Mouse (Mus musculus): ENCODE data around the gene Ralgapa2. TPM values are rescaled to one million over a fixed set of nuclear protein-coding genes. Genes with fewer than 3 reads are reported as not detected.

Gene Ralgapa2
- polyA plus RNA-seq, 1 experiment from 2014 or later, result 8.7 TPM

DNA sequence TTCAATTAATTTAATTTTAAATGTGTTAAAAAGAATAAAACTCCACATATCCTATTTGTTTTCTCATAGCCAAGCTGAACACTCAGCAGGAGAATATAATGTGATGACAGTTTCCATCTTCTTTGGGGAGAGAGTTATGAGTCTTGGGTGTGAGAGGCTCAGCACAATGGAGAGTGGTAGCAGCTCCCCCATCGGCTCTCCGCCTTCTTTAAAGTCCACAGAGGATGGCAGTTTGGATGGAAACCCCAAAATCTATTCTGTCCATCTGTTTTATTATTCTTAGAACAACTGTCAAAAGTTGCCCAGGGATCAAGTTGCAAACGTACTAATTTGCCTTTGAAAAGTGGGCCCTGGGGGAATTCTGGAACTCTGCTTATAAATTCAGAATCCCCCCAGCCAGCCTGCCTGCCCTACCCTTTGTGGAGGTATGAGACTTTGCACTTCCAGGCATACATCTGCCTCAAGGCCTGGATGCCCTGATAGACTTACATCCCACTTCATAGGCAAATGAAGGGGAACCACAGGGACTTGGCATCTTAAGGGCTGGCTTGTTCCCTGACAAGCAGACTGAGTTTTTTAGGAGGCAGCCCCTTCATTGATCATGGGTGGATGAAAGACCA lies 212.2 kb downstream of the Ralgapa2 start:
- ATAC-seq (ENCODE audit: insufficient read depth), result no peak
- Histone ChIP-seq H3K27ac (ENCODE audit: low read depth) (no peak overlapping the region), H3K9ac (no peak overlapping the region), H3K4me2 (no peak overlapping the region), H3K27me3 (ENCODE audit: insufficient read depth, low read length) (no peaks in the 10 kb centered on the region), H3K36me3 (ENCODE audit: insufficient read depth) (no peaks in the 10 kb centered on the region), H3K9me3 (ENCODE audit: low read depth, low read length) (no peaks in the 10 kb centered on the region), H3K4me3 (ENCODE audit: low read depth, low read length) (no peak overlapping the region), H3K4me1 (ENCODE audit: insufficient read depth) (no peaks in the 10 kb centered on the region)
- no peak for DNase-seq
- no peak for TF ChIP-seq CTCF (IDR thresholded peaks at IDR 0.05; ENCODE audit: low read depth)
- WGBS, result 67% methylated on average over 3 of the region's 3 CpGs

DNA sequence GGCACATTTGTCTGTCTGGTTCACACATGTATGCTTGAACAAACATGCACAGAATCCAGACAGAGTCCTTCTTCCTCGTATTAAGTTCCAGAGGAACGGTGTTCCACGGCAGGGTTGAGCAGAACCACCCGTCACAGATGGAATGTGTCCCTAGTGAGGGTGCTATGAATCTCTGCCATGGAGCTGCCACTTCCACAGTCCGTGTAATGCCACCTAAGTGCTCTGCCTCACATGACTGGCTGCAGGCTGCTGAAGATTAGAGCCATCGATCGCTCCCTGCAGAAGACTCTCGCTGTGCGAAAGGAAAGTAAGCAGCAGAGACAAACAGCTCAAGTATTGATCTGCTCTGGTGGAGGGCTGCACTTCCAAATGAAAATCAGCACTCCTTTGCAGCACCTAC lies 218.6 kb downstream of the Ralgapa2 start:
- H3K9ac ChIP-seq, result no peak overlapping the region
- H3K27me3 ChIP-seq (ENCODE audit: insufficient read depth, low read length), result no peaks in the 10 kb centered on the region
- ATAC-seq (ENCODE audit: insufficient read depth) (no peak), DNase-seq (no peak)
- TF ChIP-seq CTCF (IDR thresholded peaks at IDR 0.05; ENCODE audit: low read depth), result no peak
- H3K4me2 ChIP-seq, result no peak overlapping the region
- no peaks in the 10 kb centered on the region for H3K4me1 ChIP-seq (ENCODE audit: insufficient read depth)
- H3K4me3 ChIP-seq (ENCODE audit: low read depth, low read length), result no peak overlapping the region
- no peak overlapping the region for H3K27ac ChIP-seq (ENCODE audit: low read depth)
- WGBS, result 77% methylated on average over 9 of the region's 9 CpGs
- no peaks in the 10 kb centered on the region for H3K9me3 ChIP-seq (ENCODE audit: low read depth, low read length)
- H3K36me3 ChIP-seq (ENCODE audit: insufficient read depth), result no peaks in the 10 kb centered on the region

DNA sequence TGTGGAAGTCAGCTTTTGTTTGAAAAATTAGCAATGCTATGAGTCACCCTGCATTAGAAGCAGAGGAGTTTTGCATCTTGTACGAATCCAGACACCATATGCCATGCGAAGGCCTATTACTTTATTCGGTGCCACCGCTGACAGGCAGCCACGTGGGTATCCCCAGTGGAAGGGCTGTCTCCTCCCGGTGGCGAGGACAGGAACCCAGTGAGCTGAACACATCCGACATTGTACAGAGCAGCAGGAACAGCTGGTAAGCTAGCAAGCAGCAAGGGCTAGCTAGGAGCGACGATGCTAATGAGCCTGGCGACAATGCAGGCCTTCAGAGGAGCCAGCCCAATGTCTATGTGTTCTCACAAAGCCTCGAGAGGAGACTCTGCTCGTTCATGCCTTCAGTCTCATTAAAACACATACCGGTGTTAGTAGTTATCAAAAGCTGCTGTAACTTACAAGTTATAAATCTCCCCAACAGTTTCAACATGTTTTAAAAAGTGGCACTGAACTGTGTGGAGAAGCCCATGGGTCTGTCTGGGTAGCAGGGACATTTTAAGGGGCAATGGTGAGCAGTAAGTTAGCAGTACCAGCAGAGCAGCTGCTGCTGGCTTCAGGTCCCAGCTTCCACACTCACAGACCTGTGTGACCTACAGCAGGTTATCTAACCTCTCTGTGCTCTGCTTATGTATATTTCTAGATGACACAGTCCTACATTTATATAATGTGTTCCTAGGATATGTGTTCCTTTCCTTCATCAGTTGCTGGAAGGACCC lies 221.1 kb downstream of the Ralgapa2 start:
- Histone ChIP-seq H3K4me3 (ENCODE audit: low read depth, low read length) (no peak overlapping the region), H3K4me1 (ENCODE audit: insufficient read depth) (no peaks in the 10 kb centered on the region), H3K9ac (no peak overlapping the region), H3K27me3 (ENCODE audit: insufficient read depth, low read length) (no peaks in the 10 kb centered on the region), H3K27ac (ENCODE audit: low read depth) (no peak overlapping the region), H3K4me2 (no peak overlapping the region), H3K9me3 (ENCODE audit: low read depth, low read length) (no peaks in the 10 kb centered on the region), H3K36me3 (ENCODE audit: insufficient read depth) (no peaks in the 10 kb centered on the region)
- ATAC-seq (ENCODE audit: insufficient read depth), result no peak
- 49% methylated on average over 14 of the region's 14 CpGs for WGBS
- no peak for TF ChIP-seq CTCF (IDR thresholded peaks at IDR 0.05; ENCODE audit: low read depth)
- no peak for DNase-seq

DNA sequence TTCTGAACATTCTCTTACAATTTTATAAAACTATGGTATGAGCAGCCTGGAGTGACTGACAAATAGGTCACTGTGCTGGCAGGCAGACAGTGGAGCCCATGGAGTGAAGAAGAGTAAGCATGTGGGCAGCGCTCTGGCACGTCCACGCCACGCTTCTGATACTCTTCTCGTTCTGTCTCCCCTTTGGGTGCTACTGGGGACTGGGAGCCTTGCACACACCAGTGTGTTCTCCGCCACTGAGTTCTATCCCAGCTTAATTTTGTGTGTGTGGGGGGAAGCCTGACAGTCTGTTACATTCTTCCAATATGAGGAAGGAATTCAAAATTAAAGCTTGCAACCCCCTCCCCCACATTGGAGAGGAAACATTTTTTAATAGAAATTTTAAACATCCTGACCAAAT lies 221.8 kb downstream of the Ralgapa2 start:
- Histone ChIP-seq H3K27me3 (ENCODE audit: insufficient read depth, low read length) (no peaks in the 10 kb centered on the region), H3K4me1 (ENCODE audit: insufficient read depth) (no peaks in the 10 kb centered on the region), H3K4me2 (no peak overlapping the region), H3K4me3 (ENCODE audit: low read depth, low read length) (no peak overlapping the region), H3K36me3 (ENCODE audit: insufficient read depth) (no peaks in the 10 kb centered on the region), H3K9ac (no peak overlapping the region), H3K9me3 (ENCODE audit: low read depth, low read length) (no peaks in the 10 kb centered on the region), H3K27ac (ENCODE audit: low read depth) (no peak overlapping the region)
- WGBS, result 87% methylated on average over 6 of the region's 6 CpGs
- DNase-seq (no peak), ATAC-seq (ENCODE audit: insufficient read depth) (no peak)
- no peak for TF ChIP-seq CTCF (IDR thresholded peaks at IDR 0.05; ENCODE audit: low read depth)

DNA sequence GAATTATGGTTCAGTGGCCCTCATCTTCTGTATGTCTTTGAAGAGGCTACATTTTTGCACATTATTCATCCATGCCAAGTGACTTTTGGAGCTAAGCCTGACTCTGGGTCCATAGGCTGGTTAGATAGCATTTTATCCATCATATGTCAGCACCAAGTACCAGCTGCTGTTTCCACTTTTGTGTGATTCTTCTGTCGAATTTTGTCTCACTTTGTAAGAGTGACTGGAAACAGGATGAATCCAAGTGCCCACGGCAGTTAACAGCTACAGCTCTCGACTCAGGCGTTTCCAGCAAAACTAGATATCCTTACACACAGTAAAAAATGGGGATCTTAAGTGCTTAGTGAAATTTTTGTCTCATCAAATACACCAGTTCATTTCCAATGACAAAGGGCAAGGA lies 222.8 kb downstream of the Ralgapa2 start:
- no peak overlapping the region for H3K9ac ChIP-seq
- ATAC-seq (ENCODE audit: insufficient read depth) (no peak), DNase-seq (no peak)
- H3K36me3 ChIP-seq (ENCODE audit: insufficient read depth), result no peaks in the 10 kb centered on the region
- 55% methylated on average over 4 of the region's 4 CpGs for WGBS
- no peaks in the 10 kb centered on the region for H3K9me3 ChIP-seq (ENCODE audit: low read depth, low read length)
- no peak overlapping the region for H3K4me2 ChIP-seq
- TF ChIP-seq CTCF (IDR thresholded peaks at IDR 0.05; ENCODE audit: low read depth), result no peak
- H3K27me3 ChIP-seq (ENCODE audit: insufficient read depth, low read length), result no peaks in the 10 kb centered on the region
- no peak overlapping the region for H3K27ac ChIP-seq (ENCODE audit: low read depth)
- no peak overlapping the region for H3K4me3 ChIP-seq (ENCODE audit: low read depth, low read length)
- no peaks in the 10 kb centered on the region for H3K4me1 ChIP-seq (ENCODE audit: insufficient read depth)

- Histone ChIP-seq H3K4me3 (ENCODE audit: low read depth, low read length) (no peak overlapping the region), H3K4me1 (ENCODE audit: insufficient read depth) (no peaks in the 10 kb centered on the region), H3K36me3 (ENCODE audit: insufficient read depth) (no peaks in the 10 kb centered on the region), H3K9me3 (ENCODE audit: low read depth, low read length) (no peaks in the 10 kb centered on the region), H3K4me2 (no peak overlapping the region), H3K27ac (ENCODE audit: low read depth) (no peak overlapping the region), H3K27me3 (ENCODE audit: insufficient read depth, low read length) (no peaks in the 10 kb centered on the region), H3K9ac (no peak overlapping the region)
- DNase-seq, result no peak
- no peak for TF ChIP-seq CTCF (IDR thresholded peaks at IDR 0.05; ENCODE audit: low read depth)
- ATAC-seq (ENCODE audit: insufficient read depth), result no peak
- 78% methylated on average over 1 of the region's 1 CpGs for WGBS
These were observed 223.8 kb downstream of the Ralgapa2 start for GRCm38 (mm10) chr2:146288326-146288725.

- Histone ChIP-seq H3K9me3 (ENCODE audit: low read depth, low read length) (no peaks in the 10 kb centered on the region), H3K4me1 (ENCODE audit: insufficient read depth) (no peaks in the 10 kb centered on the region), H3K27ac (ENCODE audit: low read depth) (no peak overlapping the region), H3K27me3 (ENCODE audit: insufficient read depth, low read length) (no peaks in the 10 kb centered on the region), H3K9ac (no peak overlapping the region), H3K4me2 (no peak overlapping the region), H3K4me3 (ENCODE audit: low read depth, low read length) (no peak overlapping the region), H3K36me3 (ENCODE audit: insufficient read depth) (no peaks in the 10 kb centered on the region)
- ATAC-seq (ENCODE audit: insufficient read depth), result no peak
- no peak for DNase-seq
- 80% methylated on average over 6 of the region's 6 CpGs for WGBS
- TF ChIP-seq CTCF (IDR thresholded peaks at IDR 0.05; ENCODE audit: low read depth), result no peak
These were observed 224.6 kb downstream of the Ralgapa2 start for GRCm38 (mm10) chr2:146287531-146287930.
